Mouse (Mus musculus) myocyte (in vitro differentiated cells): Measurements from ENCODE around the gene Kcna7. TPM values are rescaled to one million over a fixed set of nuclear protein-coding genes. Genes with fewer than 3 reads are reported as not detected.
A peak's percentile ranks its signal among the peaks of the same experiment; 100 is the strongest.

Source experiments
- H3K27me3 ChIP-seq: one replicate; pipeline ENCODE4 v1.6.1; 2011; ENCODE audit not compliant: control insufficient read depth, insufficient read depth, insufficient read length
- H3K36me3 ChIP-seq: one replicate; pipeline ENCODE4 v1.6.1; 2011; ENCODE audit not compliant: control insufficient read depth, insufficient read depth
- H3K4me2 ChIP-seq: one replicate; pipeline ENCODE4 v1.6.1; 2011; ENCODE audit warnings: low read depth, control low read depth
- H3K4me3 ChIP-seq: one replicate; pipeline ENCODE4 v1.5.1; 2011; ENCODE audit warnings: mild to moderate bottlenecking, control low read depth, moderate library complexity
- H3K79me2 ChIP-seq: one replicate; pipeline ENCODE4 v1.6.1; 2011; ENCODE audit not compliant: control insufficient read depth, insufficient read depth
- H3ac ChIP-seq: one replicate; pipeline ENCODE4 v1.6.1; 2011; ENCODE audit not compliant: control insufficient read depth, insufficient read length
- CEBPB ChIP-seq: IDR thresholded peaks from 2 replicates; pipeline ENCODE4 v1.6.1; 2011; ENCODE audit warnings: mild to moderate bottlenecking, moderate library complexity; ENCODE audit not compliant: poor library complexity, insufficient read depth, severe bottlenecking
- E2F4 ChIP-seq: IDR thresholded peaks from one replicate; pipeline ENCODE4 v1.6.1; 2011; ENCODE audit warnings: mild to moderate bottlenecking, control low read depth, moderate library complexity; ENCODE audit not compliant: insufficient read depth
- MAX ChIP-seq: IDR thresholded peaks from one replicate; pipeline ENCODE4 v1.6.1; 2011; ENCODE audit warnings: low read depth, mild to moderate bottlenecking, control low read depth
- MYOD1 ChIP-seq, 3 experiments: IDR thresholded peaks; one replicate each; pipeline ENCODE4 v1.6.1; 2011; ENCODE audit warnings: control low read depth in 2 of 3, low read depth in 2 of 3, mild to moderate bottlenecking in 2 of 3, moderate library complexity in 1 of 3; ENCODE audit not compliant: insufficient read length in 2 of 3, control insufficient read depth in 1 of 3
- MYOG ChIP-seq, 3 experiments: IDR thresholded peaks; one replicate each; pipeline ENCODE4 v1.6.1; 2011; ENCODE audit warnings: control low read depth in 2 of 3, low read depth in 2 of 3, mild to moderate bottlenecking in 2 of 3; ENCODE audit not compliant: insufficient read length in 2 of 3, control insufficient read depth in 1 of 3, insufficient read depth in 1 of 3
- POLR2A ChIP-seq: IDR thresholded peaks from one replicate; pipeline ENCODE4 v1.6.1; 2011; ENCODE audit warnings: low read depth, mild to moderate bottlenecking, control low read depth, moderate library complexity; ENCODE audit not compliant: insufficient read length
- POLR2AphosphoS2 ChIP-seq: IDR thresholded peaks from one replicate; pipeline ENCODE4 v1.6.1; 2011; ENCODE audit warnings: low read depth, control low read depth; ENCODE audit not compliant: insufficient read length
- REST ChIP-seq: IDR thresholded peaks from one replicate; pipeline ENCODE4 v1.6.1; 2011; ENCODE audit warnings: mild to moderate bottlenecking, control low read depth, moderate library complexity; ENCODE audit not compliant: insufficient read depth, insufficient read length
- SRF ChIP-seq: IDR thresholded peaks from one replicate; pipeline ENCODE4 v1.6.1; 2011; ENCODE audit warnings: low read depth; ENCODE audit not compliant: control insufficient read depth, insufficient read length
- TCF12 ChIP-seq: IDR thresholded peaks from one replicate; pipeline ENCODE4 v1.6.1; 2011; ENCODE audit warnings: mild to moderate bottlenecking, control low read depth; ENCODE audit not compliant: poor library complexity, insufficient read depth, severe bottlenecking
- TCF3 ChIP-seq: IDR thresholded peaks from one replicate; pipeline ENCODE4 v1.6.1; 2011; ENCODE audit warnings: low read depth, control low read depth; ENCODE audit not compliant: insufficient read length
- USF1 ChIP-seq: IDR thresholded peaks from one replicate; pipeline ENCODE4 v1.6.1; 2011; ENCODE audit warnings: low read depth, mild to moderate bottlenecking, control low read depth, moderate library complexity
- polyA plus RNA-seq: library from polyadenylated mRNA; unstranded; fragments of >200 nt; fragmentation: generic; extraction: Trizol; gene quantifications from one replicate; pipeline ENCODE4 v1.2.1, GENCODE M21; 2012; ENCODE audit warnings: missing spikeins

The Kcna7 gene
- polyA plus RNA-seq, 1 experiment: 0.65 TPM

GRCm38 (mm10) chr7:45437521-45438276 lies 32.2 kb downstream of the Kcna7 start, which contains the start of gene Ruvbl2:
Gene Ruvbl2, minus strand, starts transcription at chr7:45438096.
- peak within 1 kb of the TSS; percentile 92 for H3K4me3 ChIP-seq
- TF ChIP-seq E2F4: no peak
- TF ChIP-seq MYOG (IDR thresholded peaks at IDR 0.05; ENCODE audit: control insufficient read depth in 1 of 3, insufficient read depth in 1 of 3, insufficient read length in 2 of 3, low read depth in 2 of 3): peak; percentile 79 to 97 (median 94)
- TF ChIP-seq MAX: no peak
- TF ChIP-seq POLR2AphosphoS2: peak; percentile 74
- peak; percentile 80 to 96 (median 93) for TF ChIP-seq MYOD1 (IDR thresholded peaks at IDR 0.05; ENCODE audit: control insufficient read depth in 1 of 3, insufficient read length in 2 of 3, low read depth in 2 of 3)
- no peak for TF ChIP-seq SRF
- TF ChIP-seq POLR2A: peak; percentile 33
- peak; percentile 42 for TF ChIP-seq TCF3
- TF ChIP-seq USF1: peak; percentile 10
- TF ChIP-seq CEBPB: no peak
- TF ChIP-seq TCF12: peak; percentile 87
- no peak for TF ChIP-seq REST

GRCm38 (mm10) chr7:45443526-45444420 lies 38.3 kb downstream of the Kcna7 start:
- H3ac ChIP-seq: no peak overlapping the region
- no peak overlapping the region for H3K4me2 ChIP-seq
- no peak overlapping the region for H3K4me3 ChIP-seq
- TF ChIP-seq MYOG (IDR thresholded peaks at IDR 0.05; ENCODE audit: control insufficient read depth in 1 of 3, insufficient read depth in 1 of 3, insufficient read length in 2 of 3, low read depth in 2 of 3) (no peak), E2F4 (no peak), REST (no peak), TCF3 (no peak), MYOD1 (IDR thresholded peaks at IDR 0.05; ENCODE audit: control insufficient read depth in 1 of 3, insufficient read length in 2 of 3, low read depth in 2 of 3) (no peak), SRF (no peak), POLR2AphosphoS2 (no peak), POLR2A (no peak), TCF12 (no peak), USF1 (no peak)
- H3K36me3 ChIP-seq: peaks cover 62% of the 10 kb centered on the region
- H3K27me3 ChIP-seq: no peaks in the 10 kb centered on the region
- H3K79me2 ChIP-seq: no peaks in the 10 kb centered on the region

More at GRCm38 (mm10) chr7:45437521-45438276, 32.2 kb downstream of the Kcna7 start, which contains the start of gene Ruvbl2:
- Histone ChIP-seq H3K27me3 (no peaks in the 10 kb centered on the region), H3K79me2 (peaks cover 42% of the 10 kb centered on the region), H3K4me2 (peak within 1 kb of the TSS; percentile 96), H3K36me3 (peaks cover 31% of the 10 kb centered on the region), H3ac (no peak within 1 kb of the TSS)

- Histone ChIP-seq H3K4me3 (no peak overlapping the region), H3K36me3 (peaks cover 60% of the 10 kb centered on the region), H3K79me2 (no peaks in the 10 kb centered on the region), H3K4me2 (no peak overlapping the region), H3K27me3 (no peaks in the 10 kb centered on the region), H3ac (no peak overlapping the region)
- no peak for TF ChIP-seq TCF12
- TF ChIP-seq MYOG (IDR thresholded peaks at IDR 0.05; ENCODE audit: control insufficient read depth in 1 of 3, insufficient read depth in 1 of 3, insufficient read length in 2 of 3, low read depth in 2 of 3): no peak
- TF ChIP-seq TCF3: no peak
- TF ChIP-seq REST: no peak
- no peak for TF ChIP-seq MAX
- TF ChIP-seq MYOD1 (IDR thresholded peaks at IDR 0.05; ENCODE audit: control insufficient read depth in 1 of 3, insufficient read length in 2 of 3, low read depth in 2 of 3): no peak
- no peak for TF ChIP-seq POLR2A
- no peak for TF ChIP-seq E2F4
- no peak for TF ChIP-seq SRF
- no peak for TF ChIP-seq USF1
- TF ChIP-seq POLR2AphosphoS2: no peak
- no peak for TF ChIP-seq CEBPB
Measured at GRCm38 (mm10) chr7:45446589-45446988, 41.1 kb downstream of the Kcna7 start.

- Histone ChIP-seq H3K4me2 (peak overlapping the region; percentile 47), H3K79me2 (no peaks in the 10 kb centered on the region), H3ac (no peak overlapping the region), H3K4me3 (no peak overlapping the region), H3K27me3 (no peaks in the 10 kb centered on the region), H3K36me3 (peaks cover 63% of the 10 kb centered on the region)
- TF ChIP-seq MYOD1 (IDR thresholded peaks at IDR 0.05; ENCODE audit: control insufficient read depth in 1 of 3, insufficient read length in 2 of 3, low read depth in 2 of 3) (no peak), TCF3 (no peak), E2F4 (no peak), SRF (no peak), MAX (no peak), POLR2A (no peak), REST (no peak), CEBPB (no peak), TCF12 (no peak), MYOG (IDR thresholded peaks at IDR 0.05; ENCODE audit: control insufficient read depth in 1 of 3, insufficient read depth in 1 of 3, insufficient read length in 2 of 3, low read depth in 2 of 3) (no peak), POLR2AphosphoS2 (no peak), USF1 (no peak)
Measured at GRCm38 (mm10) chr7:45447325-45447990, 42.0 kb downstream of the Kcna7 start.
